Mouse (Mus musculus) sigmoid colon, adult 10 weeks (tissue): ENCODE measurements around the gene Gdpd2. TPM values are rescaled to one million over a fixed set of nuclear protein-coding genes. Genes with fewer than 3 reads are reported as not detected.

Experiments
- polyA plus RNA-seq: library from polyadenylated mRNA; stranded (reverse); fragments of 350-450 nt; fragmentation: Illumina TruSeq; extraction: RNeasy Lipid Tissue Mini Kit (QIAGEN cat#74804); gene quantifications from one replicate; pipeline ENCODE4 v1.2.3, GENCODE M21; 2014; ENCODE audit warnings: low read depth, low replicate concordance

Gene Gdpd2
- 4.5 TPM for polyA plus RNA-seq

DNA sequence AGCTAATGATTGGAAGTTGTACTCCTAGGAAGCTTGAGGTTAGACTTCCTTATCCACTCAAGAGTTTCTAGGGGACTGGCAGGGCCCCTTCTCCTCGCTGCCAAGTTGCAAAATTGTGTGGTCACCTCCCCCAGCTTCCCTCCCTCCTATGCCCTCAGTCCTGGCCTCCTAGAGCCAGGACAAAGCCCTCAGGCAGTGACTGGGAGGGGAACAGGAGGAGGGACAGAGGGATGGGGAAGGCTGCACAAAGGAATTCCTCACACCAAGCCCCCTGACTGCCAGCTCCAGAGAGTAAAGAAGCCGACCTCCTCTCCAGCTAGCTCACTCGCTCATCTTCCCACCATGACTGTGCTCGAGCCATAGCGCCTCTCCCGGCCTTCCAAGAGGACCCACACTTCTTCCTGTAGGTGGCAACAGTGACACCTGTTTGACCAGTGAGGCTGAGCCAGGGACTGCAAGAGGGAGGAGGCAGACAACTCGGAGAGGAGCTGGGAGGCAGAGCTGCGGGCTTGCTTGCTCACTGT is at the start of gene Gdpd2:
TSS of gene Gdpd2 (plus strand) at position 209 of the 524 bp plus-strand sequence.

DNA sequence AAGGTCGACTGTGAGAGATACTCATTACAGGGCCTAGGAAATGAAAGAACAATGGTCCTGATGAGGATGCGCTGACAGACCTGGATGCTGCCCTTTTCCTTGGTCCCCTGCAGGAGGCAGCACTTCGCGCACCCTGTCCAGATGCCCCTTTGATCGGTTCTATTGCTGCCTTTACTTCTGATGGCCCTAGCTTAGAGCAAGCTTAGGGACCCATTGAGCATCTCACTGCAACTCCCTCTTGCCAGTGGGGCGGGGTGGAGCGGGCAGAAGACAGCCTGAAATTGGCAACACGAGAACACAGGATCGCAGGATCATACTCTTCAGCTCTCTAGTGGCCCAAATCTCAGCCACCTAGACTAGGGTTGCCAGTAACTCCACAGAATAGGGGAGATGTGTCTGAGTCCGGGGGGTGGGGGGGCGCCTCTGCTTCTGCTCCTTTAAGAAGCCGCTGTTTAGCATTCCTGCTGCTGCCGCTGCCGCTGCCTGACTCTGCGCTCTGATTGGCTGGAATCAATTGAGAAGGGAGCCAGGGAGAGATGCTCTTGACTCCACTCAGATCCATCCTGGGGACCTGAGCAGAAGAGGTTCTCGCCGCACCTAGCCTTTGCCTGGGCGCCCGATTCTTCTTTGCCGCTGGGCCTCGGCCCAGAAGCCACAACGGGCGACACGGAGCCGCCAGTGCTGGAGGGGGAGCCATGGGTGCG is 37.7 kb downstream of the Gdpd2 start, which contains the start of gene Dlg3:
TSS of gene Dlg3 (plus strand) at position 542 of the 704 bp plus-strand sequence.

Other genes starting within 250 kb of the Gdpd2 start
- gene Igbp1, start 235.6 kb upstream of the Gdpd2 start, polyA plus RNA-seq: 118 TPM
- not detected for gene Dgat2l6, start 205.0 kb upstream of the Gdpd2 start, polyA plus RNA-seq
- gene Awat1, start 157.6 kb upstream of the Gdpd2 start, polyA plus RNA-seq: not detected
- gene P2ry4, start 135.0 kb upstream of the Gdpd2 start, polyA plus RNA-seq: 8.7 TPM
- gene Arr3, start 124.4 kb upstream of the Gdpd2 start, polyA plus RNA-seq: not detected
- gene Kif4, start 104.1 kb upstream of the Gdpd2 start, polyA plus RNA-seq: 5.5 TPM
- 65.1 TPM for gene Pdzd11, start 103.3 kb upstream of the Gdpd2 start, polyA plus RNA-seq
- gene Dlg3, start 37.8 kb downstream of the Gdpd2 start, polyA plus RNA-seq: 57.2 TPM